ENCODE assay signal across 19 mouse cellular contexts in genomic region chr3:68252335-68252734, GRCm38 (mm10).
A peak's percentile ranks its signal among the peaks of the same experiment; 100 is the strongest.
DNase-seq lines count a peak whose midpoint lies in the region; ATAC-seq and TF ChIP-seq lines count a peak whose summit lies in the region.
"Had no signal": no experiment of that assay in that cellular context is flagged by ENCODE, and none has a peak within 500 bp of the region (broad histone marks: within the 10 kb centered on the region; RNA-seq: fewer than 3 reads in every experiment).

No protein-coding gene starts in this region.

- DNase-seq in hindbrain, embryonic 11.5 days (ENCODE audit: low spot score): peak; percentile 3
- no peak for DNase-seq in liver, postnatal 0 days
- DNase-seq in liver, embryonic 11.5 days (ENCODE audit: low spot score): no peak
- DNase-seq in ES-CJ7 (ENCODE audit: low read depth, low spot score): peak; percentile 10
- DNase-seq in fibroblast of lung, adult 2 months (ENCODE audit: low read depth): peak; percentile 10
- no peak for DNase-seq in urinary bladder, postnatal 36 days (ENCODE audit: low spot score in 2 of 2)
- DNase-seq: cerebellum, postnatal 36 days; kidney, postnatal 10 days; thymus, postnatal 25 days had no signal

- TF ChIP-seq EP300 in liver, postnatal 0 days (IDR thresholded peaks at IDR 0.05; ENCODE audit: low read depth): no peak

- no peaks in the 10 kb centered on the region for H3K36me3 ChIP-seq in hindbrain, embryonic 11.5 days (ENCODE audit: control insufficient read depth, insufficient read depth, low read length)
- no peaks in the 10 kb centered on the region for H3K36me3 ChIP-seq in hindbrain, embryonic 16.5 days (ENCODE audit: control insufficient read depth, insufficient read depth, low read length)
- H3K36me3 ChIP-seq in liver, postnatal 0 days (replicated peaks; ENCODE audit: insufficient read depth, low read length): no peaks in the 10 kb centered on the region
- no peaks in the 10 kb centered on the region for H3K36me3 ChIP-seq in liver, embryonic 11.5 days (ENCODE audit: control insufficient read depth, insufficient read depth, low read length)
- no peaks in the 10 kb centered on the region for H3K36me3 ChIP-seq in forebrain, embryonic 16.5 days (ENCODE audit: control insufficient read depth, insufficient read depth)
- H3K36me3 ChIP-seq: embryonic facial prominence, embryonic 12.5 days; heart, embryonic 13.5 days; limb, embryonic 13.5 days; lung, embryonic 15.5 days; midbrain, embryonic 13.5 days had no signal

- no peaks in the 10 kb centered on the region for H3K9me3 ChIP-seq in hindbrain, embryonic 11.5 days (ENCODE audit: control insufficient read depth, low read length)
- no peaks in the 10 kb centered on the region for H3K9me3 ChIP-seq in hindbrain, embryonic 16.5 days (ENCODE audit: control insufficient read depth, low read length)
- H3K9me3 ChIP-seq in liver, postnatal 0 days (ENCODE audit: low read length): no peaks in the 10 kb centered on the region
- no peaks in the 10 kb centered on the region for H3K9me3 ChIP-seq in liver, embryonic 11.5 days (ENCODE audit: control insufficient read depth, low read length)
- H3K9me3 ChIP-seq in forebrain, embryonic 16.5 days (ENCODE audit: control insufficient read depth, low read length): no peaks in the 10 kb centered on the region
- H3K9me3 ChIP-seq: embryonic facial prominence, embryonic 12.5 days; heart, embryonic 13.5 days; limb, embryonic 13.5 days; lung, embryonic 15.5 days; midbrain, embryonic 13.5 days had no signal

- H3K4me3 ChIP-seq in hindbrain, embryonic 11.5 days (ENCODE audit: low read depth, low read length): no peak overlapping the region
- H3K4me3 ChIP-seq in hindbrain, embryonic 16.5 days (ENCODE audit: low read length): no peak overlapping the region
- H3K4me3 ChIP-seq in liver, postnatal 0 days (ENCODE audit: low read depth, low read length): no peak overlapping the region
- H3K4me3 ChIP-seq in liver, embryonic 11.5 days (ENCODE audit: low read depth, low read length): no peak overlapping the region
- no peak overlapping the region for H3K4me3 ChIP-seq in forebrain, embryonic 16.5 days (replicated peaks; ENCODE audit: low read length)
- H3K4me3 ChIP-seq: embryonic facial prominence, embryonic 12.5 days; heart, embryonic 13.5 days; limb, embryonic 13.5 days; lung, embryonic 15.5 days; midbrain, embryonic 13.5 days had no signal

- no peak for TF ChIP-seq CTCF in liver, postnatal 0 days (IDR thresholded peaks at IDR 0.05; ENCODE audit: low read depth)

- ATAC-seq in hindbrain, embryonic 11.5 days (ENCODE audit: low FRiP score): no peak
- ATAC-seq in hindbrain, embryonic 16.5 days: no peak
- ATAC-seq in liver, postnatal 0 days: peak; percentile 35; the same call in 1 of the 2 replicates
- no peak for ATAC-seq in liver, embryonic 11.5 days (replicated peaks; ENCODE audit: low FRiP score)
- no peak for ATAC-seq in forebrain, embryonic 16.5 days
- ATAC-seq: CD4-positive, CD25-positive, alpha-beta regulatory T cell, adult 4 months; inflammation-experienced regulatory T-cells, adult 6 months; midbrain, embryonic 13.5 days had no signal

- H3K27ac ChIP-seq in hindbrain, embryonic 11.5 days (ENCODE audit: low read depth, low read length): no peak overlapping the region
- no peak overlapping the region for H3K27ac ChIP-seq in hindbrain, embryonic 16.5 days (ENCODE audit: low read depth, low read length)
- no peak overlapping the region for H3K27ac ChIP-seq in liver, postnatal 0 days (ENCODE audit: low read depth)
- H3K27ac ChIP-seq in liver, embryonic 11.5 days (ENCODE audit: low read depth, low read length): no peak overlapping the region
- no peak overlapping the region for H3K27ac ChIP-seq in forebrain, embryonic 16.5 days (ENCODE audit: low read length)
- H3K27ac ChIP-seq: embryonic facial prominence, embryonic 12.5 days; heart, embryonic 13.5 days; limb, embryonic 13.5 days; lung, embryonic 15.5 days; midbrain, embryonic 13.5 days; stomach, postnatal 0 days had no signal

- H3K4me2 ChIP-seq in hindbrain, embryonic 11.5 days (replicated peaks; ENCODE audit: low read depth, low read length): no peak overlapping the region
- no peak overlapping the region for H3K4me2 ChIP-seq in hindbrain, embryonic 16.5 days (ENCODE audit: low read length)
- H3K4me2 ChIP-seq in liver, postnatal 0 days (ENCODE audit: low read depth, low read length): no peak overlapping the region
- no peak overlapping the region for H3K4me2 ChIP-seq in liver, embryonic 11.5 days
- no peak overlapping the region for H3K4me2 ChIP-seq in forebrain, embryonic 16.5 days (ENCODE audit: low read length)
- H3K4me2 ChIP-seq: embryonic facial prominence, embryonic 12.5 days; heart, embryonic 13.5 days; limb, embryonic 13.5 days; lung, embryonic 15.5 days; midbrain, embryonic 13.5 days had no signal

- no peak overlapping the region for H3K9ac ChIP-seq in hindbrain, embryonic 11.5 days (ENCODE audit: low read depth, low read length)
- H3K9ac ChIP-seq in hindbrain, embryonic 16.5 days (ENCODE audit: low read depth, low read length): no peak overlapping the region
- H3K9ac ChIP-seq in liver, postnatal 0 days (replicated peaks): no peak overlapping the region
- no peak overlapping the region for H3K9ac ChIP-seq in liver, embryonic 11.5 days (ENCODE audit: low read depth, low read length)
- H3K9ac ChIP-seq in forebrain, embryonic 16.5 days (replicated peaks; ENCODE audit: low read depth, low read length): no peak overlapping the region
- H3K9ac ChIP-seq: embryonic facial prominence, embryonic 12.5 days; heart, embryonic 13.5 days; limb, embryonic 13.5 days; lung, embryonic 15.5 days; midbrain, embryonic 13.5 days had no signal

- H3K4me1 ChIP-seq in hindbrain, embryonic 11.5 days (replicated peaks; ENCODE audit: control insufficient read depth, insufficient read depth, low read length): no peaks in the 10 kb centered on the region
- H3K4me1 ChIP-seq in hindbrain, embryonic 16.5 days (ENCODE audit: control insufficient read depth, insufficient read depth, low read depth, low read length): no peaks in the 10 kb centered on the region
- H3K4me1 ChIP-seq in liver, postnatal 0 days (ENCODE audit: insufficient read depth): no peaks in the 10 kb centered on the region
- H3K4me1 ChIP-seq in liver, embryonic 11.5 days (replicated peaks; ENCODE audit: control insufficient read depth, insufficient read depth, low read length): no peaks in the 10 kb centered on the region
- no peaks in the 10 kb centered on the region for H3K4me1 ChIP-seq in forebrain, embryonic 16.5 days (replicated peaks; ENCODE audit: control insufficient read depth, insufficient read depth, low read length)
- H3K4me1 ChIP-seq: embryonic facial prominence, embryonic 12.5 days; heart, embryonic 13.5 days; limb, embryonic 13.5 days had no signal

- no peaks in the 10 kb centered on the region for H3K27me3 ChIP-seq in hindbrain, embryonic 11.5 days (ENCODE audit: control insufficient read depth, insufficient read depth, low read length)
- H3K27me3 ChIP-seq in hindbrain, embryonic 16.5 days (replicated peaks; ENCODE audit: control insufficient read depth, insufficient read depth, low read length): no peaks in the 10 kb centered on the region
- no peaks in the 10 kb centered on the region for H3K27me3 ChIP-seq in liver, postnatal 0 days (ENCODE audit: insufficient read depth, low read length)
- H3K27me3 ChIP-seq in liver, embryonic 11.5 days (replicated peaks; ENCODE audit: control insufficient read depth, insufficient read depth, low read length): no peaks in the 10 kb centered on the region
- H3K27me3 ChIP-seq in forebrain, embryonic 16.5 days (replicated peaks; ENCODE audit: control insufficient read depth, insufficient read depth, low read length): no peaks in the 10 kb centered on the region
- H3K27me3 ChIP-seq: embryonic facial prominence, embryonic 12.5 days; heart, embryonic 13.5 days; lung, embryonic 15.5 days; midbrain, embryonic 13.5 days had no signal

- WGBS in hindbrain, embryonic 11.5 days: 52% methylated on average over 1 of the region's 1 CpGs
- WGBS in hindbrain, embryonic 16.5 days: 57% methylated on average over 1 of the region's 1 CpGs
- WGBS in liver, postnatal 0 days (ENCODE audit: insufficient replicate concordance): 45% methylated on average over 1 of the region's 1 CpGs
- WGBS in liver, embryonic 11.5 days: 67% methylated on average over 1 of the region's 1 CpGs
- WGBS in forebrain, embryonic 16.5 days: 55% methylated on average over 1 of the region's 1 CpGs

Comparison
In these comparisons a context has a peak if more than half of its experiments do, and no peak if none do; other contexts are left out.
1. DNase-seq: peak in hindbrain, embryonic 11.5 days (single experiment), ES-CJ7 (single experiment) and fibroblast of lung, adult 2 months (single experiment); none in liver, postnatal 0 days (single experiment), liver, embryonic 11.5 days (single experiment) and urinary bladder, postnatal 36 days (0 of 2).